Comparison of ENCODE assay signal across 43 mouse cellular contexts in genomic region chr1:161182386-161182785, GRCm38 (mm10). TPM values are rescaled to one million over a fixed set of nuclear protein-coding genes. Genes with fewer than 3 reads are reported as not detected.
"Had no signal": no experiment of that assay in that cellular context is flagged by ENCODE, and none has a peak within 500 bp of the region (broad histone marks: within the 10 kb centered on the region; RNA-seq: fewer than 3 reads in every experiment).

No protein-coding gene starts in this region.

- H3K4me3 ChIP-seq: limb, embryonic 10.5 days; limb, embryonic 12.5 days; limb, embryonic 13.5 days; limb, embryonic 15.5 days; liver, embryonic 12.5 days; liver, embryonic 13.5 days; liver, embryonic 15.5 days; lung, embryonic 15.5 days; midbrain, embryonic 10.5 days; midbrain, embryonic 12.5 days; midbrain, embryonic 13.5 days; midbrain, embryonic 15.5 days; myocyte had no signal

- H3K27ac ChIP-seq: limb, embryonic 10.5 days; limb, embryonic 12.5 days; limb, embryonic 13.5 days; limb, embryonic 15.5 days; liver, embryonic 12.5 days; liver, embryonic 13.5 days; liver, embryonic 14.5 days; liver, embryonic 15.5 days; lung, embryonic 15.5 days; macrophage; midbrain, embryonic 10.5 days; midbrain, embryonic 12.5 days; midbrain, embryonic 13.5 days; midbrain, embryonic 15.5 days had no signal

- H3K9ac ChIP-seq: limb, embryonic 12.5 days; limb, embryonic 13.5 days; limb, embryonic 15.5 days; liver, embryonic 12.5 days; liver, embryonic 13.5 days; liver, embryonic 14.5 days; liver, embryonic 15.5 days; liver, postnatal 0 days; lung, embryonic 14.5 days; lung, embryonic 15.5 days; midbrain, embryonic 12.5 days; midbrain, embryonic 13.5 days; midbrain, embryonic 15.5 days had no signal

- H3K9me3 ChIP-seq: limb, embryonic 10.5 days; limb, embryonic 15.5 days; liver, embryonic 12.5 days; liver, embryonic 13.5 days; liver, embryonic 15.5 days; lung, embryonic 15.5 days; midbrain, embryonic 12.5 days; midbrain, embryonic 13.5 days; midbrain, embryonic 15.5 days had no signal

- H3K27me3 ChIP-seq: limb, embryonic 12.5 days; limb, embryonic 13.5 days; limb, embryonic 15.5 days; liver, embryonic 12.5 days; liver, embryonic 13.5 days; liver, embryonic 15.5 days; lung, embryonic 15.5 days; megakaryocyte, embryonic 14.5 days; midbrain, embryonic 12.5 days; midbrain, embryonic 13.5 days; midbrain, embryonic 15.5 days had no signal

- DNase-seq: left cerebral cortex, postnatal 4 days; liver; liver, embryonic 13.5 days; liver, postnatal 0 days; lung, adult 18-20 months; lung, adult 2 months; lung, embryonic 14.5 days; lung, postnatal 14 days; lung, postnatal 36 days; lung, postnatal 4 days; midbrain, embryonic 14.5 days had no signal

- H3K36me3 ChIP-seq: limb, embryonic 10.5 days; limb, embryonic 12.5 days; limb, embryonic 13.5 days; limb, embryonic 15.5 days; liver, embryonic 12.5 days; liver, embryonic 13.5 days; liver, embryonic 15.5 days; lung, embryonic 15.5 days; midbrain, embryonic 10.5 days; midbrain, embryonic 12.5 days; midbrain, embryonic 13.5 days; midbrain, embryonic 15.5 days had no signal

- H3K4me1 ChIP-seq: limb, embryonic 10.5 days; limb, embryonic 15.5 days; liver, embryonic 15.5 days; lung, embryonic 15.5 days; midbrain, embryonic 10.5 days; midbrain, embryonic 12.5 days; midbrain, embryonic 13.5 days; midbrain, embryonic 15.5 days had no signal

- H3K4me2 ChIP-seq: limb, embryonic 12.5 days; limb, embryonic 13.5 days; limb, embryonic 15.5 days; liver, embryonic 11.5 days; liver, embryonic 12.5 days; liver, embryonic 13.5 days; liver, embryonic 15.5 days; lung, embryonic 14.5 days; lung, embryonic 15.5 days; midbrain, embryonic 11.5 days; midbrain, embryonic 12.5 days; midbrain, embryonic 13.5 days; midbrain, embryonic 15.5 days had no signal

RNA-seq across cellular contexts. Expression of gene Tex50, which starts 23.3 kb away (rescaled TPM):
- total RNA-seq: left cerebral cortex, postnatal 10 days; left cerebral cortex, postnatal 14 days; left cerebral cortex, postnatal 25 days; left cerebral cortex, postnatal 36 days; left cerebral cortex, postnatal 4 days; liver, adult 2 months; megakaryocyte progenitor cell, adult 5-6 weeks; megakaryocyte, adult 5-6 weeks; megakaryocyte-erythroid progenitor cell, adult 5-6 weeks; midbrain, postnatal 0 days had no signal
- polyA plus RNA-seq: limb, embryonic 11.5 days; limb, embryonic 14.5 days; limb, embryonic 15.5 days; liver, adult 2 months; liver, embryonic 11.5 days; liver, embryonic 12.5 days; liver, embryonic 13.5 days; liver, embryonic 14.5 days; liver, embryonic 15.5 days; liver, embryonic 16.5 days; liver, postnatal 0 days; lung, adult 2 months; lung, embryonic 14.5 days; lung, embryonic 15.5 days; lung, postnatal 0 days; macrophage; midbrain, embryonic 11.5 days; myocyte; neural tube, embryonic 11.5 days had no signal

RNA-seq across cellular contexts. Expression of gene Ankrd45, which starts 39.9 kb away (rescaled TPM):
- total RNA-seq: liver, adult 2 months; megakaryocyte progenitor cell, adult 5-6 weeks; megakaryocyte, adult 5-6 weeks; megakaryocyte-erythroid progenitor cell, adult 5-6 weeks; monocyte, adult 5-6 weeks had no signal
- polyA plus RNA-seq: liver, adult 2 months; liver, embryonic 12.5 days; liver, embryonic 16.5 days; liver, postnatal 0 days; macrophage had no signal
